Mouse (Mus musculus) frontal cortex, adult (tissue): Measurements from ENCODE around the gene BC016579.

Experiments used
- ATAC-seq: cut with Nextera tagmentation; 2 replicates; pipeline ENCODE4 v1.9.2; 2017; ENCODE audit warnings: mild to moderate bottlenecking, moderate library complexity, mixed read lengths; ENCODE audit not compliant: low TSS enrichment

The BC016579 gene

GRCm38 (mm10) chr16:45643944-45644343 lies 9.9 kb downstream of the BC016579 start:
- ATAC-seq, result no peak

GRCm38 (mm10) chr16:45641301-45641700 lies 12.6 kb downstream of the BC016579 start:
- ATAC-seq, result no peak

GRCm38 (mm10) chr16:45640070-45640762 lies 13.7 kb downstream of the BC016579 start:
- no peak for ATAC-seq

- peak; percentile 95 for ATAC-seq
Observed at GRCm38 (mm10) chr16:45635826-45636225, 18.0 kb downstream of the BC016579 start.

- no peak for ATAC-seq
Observed at GRCm38 (mm10) chr16:45632420-45632819, 21.4 kb downstream of the BC016579 start.

GRCm38 (mm10) chr16:45630347-45630960 lies 23.4 kb downstream of the BC016579 start:
- ATAC-seq, result peak; percentile 97

GRCm38 (mm10) chr16:45629497-45630105 lies 24.3 kb downstream of the BC016579 start:
- no peak for ATAC-seq

- ATAC-seq, result no peak
Observed at GRCm38 (mm10) chr16:45625342-45625741, 28.5 kb downstream of the BC016579 start.

- ATAC-seq, result no peak
Observed at GRCm38 (mm10) chr16:45624791-45625190, 29.1 kb downstream of the BC016579 start.

- ATAC-seq, result no peak
Observed at GRCm38 (mm10) chr16:45623230-45623629, 30.6 kb downstream of the BC016579 start.

- ATAC-seq, result no peak
Observed at GRCm38 (mm10) chr16:45619751-45620375, 34.0 kb downstream of the BC016579 start.

- ATAC-seq, result no peak
Observed at GRCm38 (mm10) chr16:45615944-45616343, 37.9 kb downstream of the BC016579 start.

GRCm38 (mm10) chr16:45613247-45613646 lies 40.6 kb downstream of the BC016579 start:
- ATAC-seq, result no peak

GRCm38 (mm10) chr16:45610267-45610666 lies 43.6 kb downstream of the BC016579 start, which contains the start of gene Gcsam:
TSS of gene Gcsam (plus strand) at chr16:45610380.
- ATAC-seq, result no peak

- peak; percentile 87 for ATAC-seq
Observed at GRCm38 (mm10) chr16:45609300-45609699, 44.6 kb downstream of the BC016579 start.

GRCm38 (mm10) chr16:45608481-45608954 lies 45.4 kb downstream of the BC016579 start:
- ATAC-seq, result peak; percentile 93

GRCm38 (mm10) chr16:45595494-45595893 lies 58.4 kb downstream of the BC016579 start:
- no peak for ATAC-seq

GRCm38 (mm10) chr16:45593656-45594055 lies 60.2 kb downstream of the BC016579 start:
- no peak for ATAC-seq

GRCm38 (mm10) chr16:45582512-45582911 lies 71.4 kb downstream of the BC016579 start:
- peak; percentile 69; the same call in 1 of the 2 replicates for ATAC-seq

GRCm38 (mm10) chr16:45579883-45580282 lies 74.0 kb downstream of the BC016579 start:
- ATAC-seq, result no peak
